Mouse (Mus musculus): ENCODE data around the gene Hlx.

DNA sequence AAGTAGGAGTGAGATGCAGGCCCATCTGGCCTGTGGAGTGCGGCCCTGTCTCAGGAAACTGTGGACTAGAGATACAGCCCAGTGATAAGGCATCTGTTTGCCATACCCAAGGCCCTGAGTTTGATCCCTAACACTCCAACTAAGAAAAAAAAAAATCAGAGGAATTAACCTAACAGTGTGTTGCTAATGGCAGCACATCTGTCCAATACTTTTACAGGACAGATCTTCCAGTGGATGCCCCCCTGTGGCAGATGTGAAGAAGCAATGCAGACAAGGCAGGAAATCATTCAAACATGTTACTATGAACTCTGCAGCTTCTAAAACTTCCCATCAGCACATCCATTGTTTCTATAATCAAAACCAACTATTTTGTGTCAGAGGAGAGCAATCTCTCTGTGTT, 33.1 kb downstream of the Hlx start:
- TF ChIP-seq CTCF (IDR thresholded peaks at IDR 0.05; ENCODE audit: extremely low read depth, insufficient read length, insufficient replicate concordance, low read depth, low read length) (no peak), POLR2A (IDR thresholded peaks at IDR 0.05; ENCODE audit: low read depth, low read length) (no peak)

Data from small intestine, adult 2 months (tissue).